Mouse (Mus musculus) testis, adult 2 months (tissue): Measurements from ENCODE around the gene Sema6d.

Source experiments
- CTCF ChIP-seq: fragments of 200-500 bp; IDR thresholded peaks from 2 replicates; pipeline ENCODE4 v1.5.1; 2012; ENCODE audit warnings: low read depth, mild to moderate bottlenecking, inconsistent platforms, low read length, moderate library complexity; ENCODE audit not compliant: control insufficient read depth, insufficient read depth, insufficient replicate concordance
- POLR2A ChIP-seq: fragments of 200-500 bp; IDR thresholded peaks from 2 replicates; pipeline ENCODE4 v1.6.1; 2012; ENCODE audit warnings: low read depth, mild to moderate bottlenecking, inconsistent platforms, low read length, moderate library complexity; ENCODE audit not compliant: control insufficient read depth

- no peak for TF ChIP-seq POLR2A
- TF ChIP-seq CTCF, result no peak
These were observed 281.6 kb downstream of the Sema6d start for GRCm38 (mm10) chr2:124371363-124371762.
